Mouse (Mus musculus) G1E (cell line): ENCODE data around the gene Afap1l2.

Experiments used
- CTCF ChIP-seq: IDR thresholded peaks from 2 replicates; pipeline ENCODE4 v1.5.1; 2012; ENCODE audit warnings: low read depth, low read length, inconsistent platforms, mixed read lengths
- GATA1 ChIP-seq: IDR thresholded peaks from 2 replicates; pipeline ENCODE4 v1.6.1; 2012; ENCODE audit warnings: borderline replicate concordance, low read length, inconsistent platforms, mixed read lengths
- POLR2AphosphoS5 ChIP-seq: IDR thresholded peaks from 2 replicates; pipeline ENCODE4 v1.6.1; 2012; ENCODE audit warnings: low read depth, low read length, inconsistent platforms; ENCODE audit not compliant: insufficient replicate concordance
- TAL1 ChIP-seq: conservative IDR thresholded peaks from 2 replicates; pipeline ENCODE4 v1.6.1; 2012; ENCODE audit warnings: low read depth, low read length, inconsistent platforms, mixed read lengths

DNA sequence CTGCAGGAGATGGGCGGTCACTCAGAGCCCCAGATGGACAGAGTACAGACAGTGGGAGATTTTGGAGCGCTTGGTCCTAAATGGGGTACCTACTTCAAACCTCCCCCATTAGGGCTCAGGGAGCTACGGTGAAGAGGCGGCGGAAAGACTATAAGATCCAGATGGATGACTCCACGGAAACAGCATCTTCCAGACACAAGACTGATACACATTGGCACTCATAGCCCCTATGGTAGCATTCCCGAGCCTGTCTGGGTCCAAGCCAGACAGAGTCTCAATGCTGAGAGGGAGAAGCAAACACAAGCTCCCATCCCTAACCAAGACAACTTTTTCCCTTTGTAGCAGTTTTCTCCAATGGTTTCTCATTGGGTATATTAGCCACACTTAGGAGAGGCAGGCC is 57.2 kb downstream of the Afap1l2 start:
- no peak for TF ChIP-seq CTCF
- TF ChIP-seq TAL1 = no peak
- no peak for TF ChIP-seq GATA1
- TF ChIP-seq POLR2AphosphoS5 = no peak
